Mouse (Mus musculus): Measurements from ENCODE around the gene Hrasls5.

- no peak for TF ChIP-seq CTCF (IDR thresholded peaks at IDR 0.05; ENCODE audit: extremely low read depth, insufficient read length, insufficient replicate concordance, low read depth, low read length)
- no peak for TF ChIP-seq POLR2A (IDR thresholded peaks at IDR 0.05; ENCODE audit: low read depth, low read length)
Observed at GRCm38 (mm10) chr19:7592018-7592417, 20.3 kb upstream of the Hrasls5 start.

Data from small intestine, adult 2 months (tissue).